Mouse (Mus musculus) embryonic fibroblast, embryonic 13.5 days (primary cell): Measurements from ENCODE around the gene Acvr1.

Source experiments
- CTCF ChIP-seq: IDR thresholded peaks from 2 replicates; pipeline ENCODE4 v1.5.1; 2011; ENCODE audit warnings: mild to moderate bottlenecking, control low read depth, low read length, moderate library complexity, borderline replicate concordance; ENCODE audit not compliant: insufficient read depth
- POLR2A ChIP-seq: IDR thresholded peaks from 2 replicates; pipeline ENCODE4 v1.6.1; 2011; ENCODE audit warnings: low read depth, mild to moderate bottlenecking, control low read depth, low read length, moderate library complexity

- TF ChIP-seq CTCF (no peak), POLR2A (no peak)
These were observed 208.9 kb downstream of the Acvr1 start for GRCm38 (mm10) chr2:58358132-58358460.
